Mouse (Mus musculus) liver, embryonic 15.5 days (tissue): ENCODE data around the gene Wipf2. TPM values are rescaled to one million over a fixed set of nuclear protein-coding genes. Genes with fewer than 3 reads are reported as not detected.
"Not testable (repeated sequence)": the region's sequence is repeated elsewhere in the genome, so short reads cannot be mapped to it uniquely, and the experiment has no call there.

ENCODE experiments used
- ATAC-seq: fragments of 200-750 bp; cut with Nextera tagmentation; 2 replicates; pipeline ENCODE4 v1.8.0; 2017; ENCODE audit warnings: moderate number of reproducible peaks, mild to moderate bottlenecking, moderate library complexity; ENCODE audit not compliant: insufficient read depth
- H3K27ac ChIP-seq: fragments of 300-500 bp; sonication (generic); replicated peaks from 2 replicates; pipeline ENCODE4 v1.5.1; 2015; ENCODE audit warnings: mild to moderate bottlenecking, inconsistent platforms
- H3K27me3 ChIP-seq: fragments of 300-500 bp; sonication (generic); 2 replicates; pipeline ENCODE4 v1.6.1; 2015; ENCODE audit warnings: mild to moderate bottlenecking, inconsistent platforms
- H3K36me3 ChIP-seq: fragments of 300-500 bp; sonication (generic); replicated peaks from 2 replicates; pipeline ENCODE4 v1.6.1; 2015; ENCODE audit warnings: moderate library complexity, mild to moderate bottlenecking, inconsistent platforms
- H3K4me1 ChIP-seq: fragments of 300-500 bp; sonication (generic); replicated peaks from 2 replicates; pipeline ENCODE4 v1.6.1; 2015; ENCODE audit warnings: inconsistent platforms
- H3K4me2 ChIP-seq: fragments of 300-500 bp; sonication (generic); 2 replicates; pipeline ENCODE4 v1.6.1; 2015; ENCODE audit warnings: moderate library complexity, mild to moderate bottlenecking, inconsistent platforms
- H3K4me3 ChIP-seq: fragments of 300-500 bp; sonication (generic); replicated peaks from 2 replicates; pipeline ENCODE4 v1.5.1; 2015; ENCODE audit warnings: mild to moderate bottlenecking, inconsistent platforms
- H3K9ac ChIP-seq: fragments of 300-500 bp; sonication (generic); 2 replicates; pipeline ENCODE4 v1.6.1; 2015; ENCODE audit warnings: moderate library complexity, mild to moderate bottlenecking, inconsistent platforms
- H3K9me3 ChIP-seq: fragments of 300-500 bp; sonication (generic); replicated peaks from 2 replicates; pipeline ENCODE4 v1.6.1; 2016; ENCODE audit warnings: inconsistent platforms
- WGBS: fragments of 180-500 bp; shearing (Covaris S2); methylation state at CpG from one replicate; pipeline ENCODE4 v1.1.7; 2015; ENCODE audit warnings: mixed read lengths; ENCODE audit not compliant: insufficient replicate concordance; 5-methylcytosine and 5-hydroxymethylcytosine counted together
- polyA plus RNA-seq: library from polyadenylated mRNA; unstranded; fragments of >200 nt; fragmentation: Nextera tagmentation; extraction: Ambion mirVana; gene quantifications from 2 replicates; pipeline ENCODE4 v1.2.1, GENCODE M21; 2015

Gene Wipf2
- 1.2 and 1.3 TPM in 2 replicates for polyA plus RNA-seq

DNA sequence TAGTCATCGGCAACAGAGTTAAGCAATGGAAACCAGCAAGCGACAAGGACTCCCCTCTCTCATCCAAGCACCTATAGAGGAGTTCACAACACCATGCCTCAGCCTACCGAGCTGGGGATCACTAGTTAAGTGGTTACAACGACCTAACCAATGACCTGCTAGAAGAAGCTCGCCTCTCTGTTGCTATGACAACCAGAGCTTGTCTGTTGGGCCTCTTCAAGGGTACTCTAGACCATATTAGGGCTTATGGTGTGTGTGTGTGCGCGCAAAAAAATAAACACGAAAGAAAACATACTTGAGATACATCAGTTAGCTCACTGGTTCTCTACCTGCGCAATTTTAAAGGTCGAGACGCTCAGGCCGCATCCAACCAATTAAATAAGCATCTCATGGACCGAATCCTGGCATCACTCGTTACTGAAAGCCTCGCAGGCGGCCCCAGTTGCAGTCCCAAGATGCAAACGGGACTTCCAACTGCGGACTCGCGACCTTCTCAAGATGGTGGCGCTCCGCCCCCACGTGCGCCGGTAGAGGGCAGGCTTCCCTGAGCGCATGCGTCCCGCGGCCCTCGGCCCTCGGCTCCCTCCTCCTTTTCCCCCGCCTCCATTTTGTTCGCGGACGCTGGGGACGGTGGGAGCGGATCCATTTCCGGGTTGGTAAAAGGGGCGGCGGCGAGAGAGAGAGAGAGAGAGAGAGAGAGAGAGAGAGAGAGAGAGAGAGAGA, at the start of gene Wipf2:
Wipf2 (plus strand) TSS at position 611 of the 723 bp plus-strand sequence.
- Histone ChIP-seq H3K36me3 (peaks cover 19% of the 10 kb centered on the region), H3K9me3 (no peaks in the 10 kb centered on the region), H3K27me3 (0 out of 2 replicates have a peak, but pooled peaks cover 4% of the 10 kb centered on the region), H3K27ac (peak within 1 kb of the TSS; percentile 78), H3K4me1 (peaks cover 30% of the 10 kb centered on the region), H3K4me3 (peak within 1 kb of the TSS; percentile 87), H3K4me2 (peak within 1 kb of the TSS; percentile 78), H3K9ac (peak within 1 kb of the TSS; percentile 87)
- 7% methylated on average over 38 of the region's 41 CpGs for WGBS
- peak; percentile 87 for ATAC-seq

DNA sequence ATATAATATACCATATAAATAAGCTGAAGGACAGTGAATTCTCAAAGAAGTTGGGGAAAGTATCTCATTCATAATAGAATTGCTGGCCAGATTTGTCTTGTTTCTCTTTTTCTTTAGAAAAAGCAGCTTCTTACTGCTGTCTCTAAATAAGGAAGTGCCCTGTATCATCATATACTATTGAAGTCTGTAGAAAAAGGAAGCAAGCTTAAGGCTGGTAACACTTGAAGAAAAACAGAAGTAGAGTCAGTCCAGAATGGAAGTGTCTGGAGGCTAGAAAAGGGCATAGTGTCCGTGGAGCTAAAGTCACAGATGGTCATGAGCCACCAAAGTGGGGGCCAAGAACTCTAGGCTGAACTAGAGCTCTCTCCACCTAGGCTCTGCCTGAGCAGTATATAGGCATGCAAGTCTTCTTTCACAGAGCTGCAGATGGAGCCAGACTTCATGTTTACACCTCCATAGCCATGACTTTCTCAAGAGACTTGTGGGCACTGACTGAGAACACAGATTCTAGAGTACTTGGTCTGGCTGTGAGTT, 46.7 kb upstream of the Wipf2 start:
- H3K9me3 ChIP-seq = no peaks in the 10 kb centered on the region
- H3K36me3 ChIP-seq = peaks cover 93% of the 10 kb centered on the region
- no peak overlapping the region for H3K4me3 ChIP-seq
- H3K27ac ChIP-seq = no peak overlapping the region
- H3K27me3 ChIP-seq = no peaks in the 10 kb centered on the region
- no peak overlapping the region for H3K4me2 ChIP-seq
- no peak for ATAC-seq
- peaks cover 11% of the 10 kb centered on the region for H3K4me1 ChIP-seq
- H3K9ac ChIP-seq = no peak overlapping the region
- 18% methylated on average over 1 of the region's 1 CpGs for WGBS

DNA sequence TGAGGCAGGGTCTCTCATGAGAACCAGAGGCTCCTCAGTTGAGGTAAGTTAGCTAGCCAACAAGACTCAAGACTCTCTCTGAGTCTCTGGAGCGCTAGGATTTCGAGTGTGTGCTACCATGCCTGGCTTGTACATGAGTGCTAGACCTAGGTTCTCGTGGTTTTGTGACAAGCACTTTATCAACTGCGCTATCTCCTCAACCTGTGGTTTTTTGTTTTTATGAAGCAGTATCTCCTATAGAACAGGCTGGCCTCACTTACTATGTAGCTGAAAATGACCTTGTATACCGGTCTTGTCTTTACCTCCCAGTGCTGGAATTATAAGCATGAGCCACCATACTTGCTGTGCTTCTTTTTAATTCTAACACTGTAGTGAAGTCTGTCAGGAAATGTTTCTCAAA, 42.5 kb upstream of the Wipf2 start:
- no peak overlapping the region for H3K4me3 ChIP-seq
- peaks cover 17% of the 10 kb centered on the region for H3K4me1 ChIP-seq
- H3K9ac ChIP-seq = no peak overlapping the region
- H3K27me3 ChIP-seq = no peaks in the 10 kb centered on the region
- no peak for ATAC-seq
- 29% methylated on average over 5 of the region's 5 CpGs for WGBS
- H3K4me2 ChIP-seq = no peak overlapping the region
- no peaks in the 10 kb centered on the region for H3K9me3 ChIP-seq
- H3K27ac ChIP-seq = no peak overlapping the region
- peaks cover 97% of the 10 kb centered on the region for H3K36me3 ChIP-seq

DNA sequence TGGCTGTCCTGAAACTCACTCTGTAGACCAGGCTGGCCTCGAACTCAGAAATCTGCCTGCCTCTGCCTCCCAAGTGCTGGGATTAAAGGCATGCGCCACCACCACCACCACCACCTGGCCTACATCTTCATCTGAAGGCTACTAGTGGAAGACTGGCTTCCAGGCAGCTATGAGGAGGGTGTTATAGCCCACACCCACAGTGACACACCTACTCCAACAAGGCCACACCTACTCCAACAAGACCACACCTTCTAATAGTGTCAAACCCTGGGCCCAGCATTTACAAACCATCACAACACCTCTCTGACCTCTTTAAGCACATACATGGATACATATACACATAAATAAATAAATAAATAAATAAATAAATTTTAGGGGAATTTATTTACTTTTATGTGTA, 37.4 kb upstream of the Wipf2 start:
- H3K4me3 ChIP-seq, H3K4me2 ChIP-seq, H3K27me3 ChIP-seq, H3K9ac ChIP-seq, H3K9me3 ChIP-seq, H3K27ac ChIP-seq: not testable (repeated sequence)
- 75% methylated on average over 2 of the region's 2 CpGs for WGBS
- peaks cover 97% of the 10 kb centered on the region for H3K36me3 ChIP-seq
- peak; percentile 66 for ATAC-seq
- peaks cover 25% of the 10 kb centered on the region for H3K4me1 ChIP-seq

DNA sequence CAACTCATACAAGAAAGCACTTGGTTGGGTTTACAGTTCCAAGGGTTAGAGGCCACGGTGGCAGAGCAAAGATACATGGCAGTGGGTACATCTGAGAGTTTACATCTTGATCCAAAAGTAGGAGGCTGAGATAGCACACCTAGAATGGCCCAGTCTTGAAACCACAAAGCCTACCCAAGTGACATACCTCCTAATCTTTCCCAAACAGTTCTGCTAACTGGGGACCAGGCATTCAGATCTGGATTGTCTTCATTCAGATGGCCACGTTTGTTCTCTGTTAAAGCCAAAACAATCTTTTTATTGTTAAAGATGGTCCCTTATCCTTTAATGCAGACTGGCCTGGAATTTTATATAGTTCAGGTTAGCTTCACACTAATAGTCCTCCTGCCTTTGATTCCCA, 35.6 kb upstream of the Wipf2 start:
- Histone ChIP-seq H3K9ac (no peak overlapping the region), H3K27ac (peak overlapping the region; percentile 41), H3K9me3 (no peaks in the 10 kb centered on the region), H3K27me3 (no peaks in the 10 kb centered on the region), H3K4me3 (no peak overlapping the region), H3K4me2 (no peak overlapping the region), H3K4me1 (peaks cover 25% of the 10 kb centered on the region), H3K36me3 (peaks cover 97% of the 10 kb centered on the region)
- 18% methylated on average over 2 of the region's 2 CpGs for WGBS
- ATAC-seq = peak; percentile 51

DNA sequence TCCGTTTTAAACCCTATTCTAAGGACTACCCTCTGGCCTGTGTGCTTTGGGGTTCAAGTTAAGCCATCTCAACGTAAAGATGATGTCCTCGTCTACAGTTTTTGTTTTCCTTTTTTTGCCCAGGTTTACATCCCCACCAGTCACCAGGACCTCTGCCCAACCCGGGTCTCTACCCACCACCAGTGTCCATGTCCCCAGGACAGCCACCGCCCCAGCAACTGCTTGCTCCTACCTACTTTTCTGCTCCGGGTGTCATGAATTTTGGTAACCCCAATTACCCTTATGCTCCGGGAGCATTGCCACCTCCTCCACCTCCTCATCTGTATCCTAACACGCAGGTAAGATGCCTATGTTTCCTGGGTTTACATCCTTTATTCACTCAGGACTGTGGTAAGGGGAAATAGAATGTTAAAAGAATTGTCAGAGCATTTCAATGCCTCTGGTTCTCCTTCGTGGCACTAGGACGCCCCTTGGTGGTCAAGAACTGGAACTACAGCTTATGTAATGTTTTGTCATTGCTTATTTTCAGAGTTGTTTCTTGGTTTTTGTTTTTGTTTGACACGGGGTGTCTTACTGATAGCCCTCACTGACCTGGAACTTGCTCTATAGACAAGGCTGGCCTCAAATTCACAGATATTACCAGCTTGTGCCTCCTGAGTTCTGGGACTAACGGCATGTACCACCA, 34.2 kb upstream of the Wipf2 start:
- 0 out of 2 replicates have a peak overlapping the region, but pooled peaks have one; percentile 0 for H3K27ac ChIP-seq
- H3K27me3 ChIP-seq = no peaks in the 10 kb centered on the region
- H3K4me3 ChIP-seq = no peak overlapping the region
- peaks cover 97% of the 10 kb centered on the region for H3K36me3 ChIP-seq
- no peak overlapping the region for H3K9ac ChIP-seq
- ATAC-seq = no peak
- no peaks in the 10 kb centered on the region for H3K9me3 ChIP-seq
- 61% methylated on average over 12 of the region's 12 CpGs for WGBS
- no peak overlapping the region for H3K4me2 ChIP-seq
- H3K4me1 ChIP-seq = peaks cover 25% of the 10 kb centered on the region

DNA sequence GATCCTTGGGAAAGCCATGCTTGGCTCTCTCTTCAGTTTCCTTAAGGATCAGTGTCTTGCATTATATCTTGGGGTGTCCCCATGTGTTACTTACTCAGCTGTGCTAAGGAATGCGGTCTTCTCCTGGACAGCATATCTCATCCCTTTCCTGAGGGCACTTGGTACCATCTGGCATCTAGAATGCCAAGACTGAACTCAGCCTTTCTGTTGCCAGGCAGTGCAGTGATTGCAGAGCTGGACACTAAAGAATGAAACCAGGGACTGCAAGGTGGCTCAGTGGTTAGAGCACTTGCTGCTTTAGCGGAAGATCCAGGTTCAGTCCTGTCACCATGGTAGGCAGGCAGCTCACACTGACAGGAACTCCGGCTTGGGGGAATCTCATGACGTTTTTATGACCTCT, 33.6 kb upstream of the Wipf2 start:
- H3K36me3 ChIP-seq = peaks cover 94% of the 10 kb centered on the region
- WGBS = 79% methylated on average over 4 of the region's 4 CpGs

DNA sequence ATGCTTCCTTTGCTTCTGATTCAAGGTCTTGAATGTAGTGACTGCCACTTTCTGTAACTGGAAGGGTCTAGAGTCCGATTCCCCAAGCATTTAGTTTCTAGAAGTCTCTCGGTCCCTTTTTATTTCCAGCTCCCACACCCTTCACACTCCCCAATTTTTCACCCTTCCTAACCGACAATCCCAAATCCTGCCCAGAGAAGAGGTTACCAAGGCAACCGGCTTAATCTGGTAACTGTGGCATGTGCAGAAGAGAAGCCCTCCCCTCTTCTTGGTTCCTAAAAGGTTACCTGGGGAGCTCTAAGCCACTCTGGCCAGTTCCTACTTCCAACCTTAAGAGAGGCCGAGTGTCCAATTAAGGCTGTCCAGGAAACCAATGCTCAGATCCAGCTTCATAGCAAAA, 28.1 kb upstream of the Wipf2 start:
- no peak for ATAC-seq

More for the DNA sequence above, 33.6 kb upstream of the Wipf2 start:
- H3K27me3 ChIP-seq = no peaks in the 10 kb centered on the region
- no peak overlapping the region for H3K27ac ChIP-seq
- H3K9ac ChIP-seq = no peak overlapping the region
- ATAC-seq = no peak
- no peak overlapping the region for H3K4me3 ChIP-seq
- H3K9me3 ChIP-seq = no peaks in the 10 kb centered on the region
- H3K4me1 ChIP-seq = peaks cover 23% of the 10 kb centered on the region
- H3K4me2 ChIP-seq = no peak overlapping the region

DNA sequence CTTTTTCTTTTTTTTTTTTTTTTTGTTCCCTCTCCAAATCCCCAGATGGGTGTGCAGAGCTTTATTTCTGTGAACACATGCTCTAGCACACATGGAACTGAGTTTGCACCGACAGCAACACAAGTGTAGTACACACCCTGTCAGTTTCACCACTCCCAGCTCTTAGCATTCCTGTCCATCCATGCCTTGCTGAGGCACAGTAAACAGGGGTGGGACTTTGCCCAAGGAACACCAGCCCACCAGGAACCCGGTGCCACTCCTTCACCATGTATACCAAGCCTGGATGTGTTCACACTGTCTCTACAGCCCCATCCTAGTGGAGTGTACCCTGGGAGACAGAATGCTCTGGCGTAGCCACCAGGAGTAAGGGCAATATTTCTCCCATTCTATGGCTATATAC, 27.7 kb upstream of the Wipf2 start:
- no peaks in the 10 kb centered on the region for H3K9me3 ChIP-seq
- H3K27me3 ChIP-seq = peaks cover 50% of the 10 kb centered on the region
- no peak overlapping the region for H3K9ac ChIP-seq
- H3K4me3 ChIP-seq = no peak overlapping the region
- no peak overlapping the region for H3K27ac ChIP-seq
- ATAC-seq = no peak
- H3K4me1 ChIP-seq = peaks cover 20% of the 10 kb centered on the region
- WGBS = 55% methylated on average over 3 of the region's 3 CpGs
- no peak overlapping the region for H3K4me2 ChIP-seq
- H3K36me3 ChIP-seq = peaks cover 38% of the 10 kb centered on the region

More for the DNA sequence above, 28.1 kb upstream of the Wipf2 start:
- WGBS = 62% methylated on average over 5 of the region's 5 CpGs
- no peak overlapping the region for H3K4me2 ChIP-seq
- no peak overlapping the region for H3K9ac ChIP-seq
- peaks cover 42% of the 10 kb centered on the region for H3K36me3 ChIP-seq
- no peak overlapping the region for H3K27ac ChIP-seq
- peaks cover 20% of the 10 kb centered on the region for H3K4me1 ChIP-seq
- no peaks in the 10 kb centered on the region for H3K9me3 ChIP-seq
- no peak overlapping the region for H3K4me3 ChIP-seq
- peaks cover 46% of the 10 kb centered on the region for H3K27me3 ChIP-seq

DNA sequence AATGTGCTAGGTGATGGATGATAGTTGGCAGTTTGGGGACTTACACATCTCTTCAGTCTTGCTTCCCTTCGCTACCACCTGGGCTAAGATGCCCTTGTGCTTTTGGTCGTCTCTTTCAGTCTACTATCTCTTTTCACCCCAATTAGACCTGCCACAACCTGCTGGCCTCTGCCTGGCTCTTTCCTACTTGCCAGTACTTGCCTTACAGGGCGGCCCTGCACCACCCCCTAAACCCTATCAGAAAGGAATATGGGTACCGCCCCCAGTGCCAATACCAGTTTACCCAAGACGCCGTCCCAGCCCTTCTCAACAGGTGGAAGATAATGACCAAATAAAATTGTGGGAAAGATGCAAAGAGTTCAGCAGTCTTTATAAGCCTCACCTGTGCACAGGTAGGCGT, 27.3 kb upstream of the Wipf2 start:
- 26% methylated on average over 7 of the region's 7 CpGs for WGBS
- Histone ChIP-seq H3K9me3 (no peaks in the 10 kb centered on the region), H3K4me1 (peaks cover 20% of the 10 kb centered on the region), H3K4me2 (peak overlapping the region; percentile 98), H3K4me3 (peak overlapping the region; percentile 62), H3K27ac (no peak overlapping the region), H3K9ac (peak overlapping the region; percentile 57; the same call in 1 of the 2 replicates), H3K36me3 (peaks cover 34% of the 10 kb centered on the region), H3K27me3 (peaks cover 53% of the 10 kb centered on the region)
- peak; percentile 34; the same call in 1 of the 2 replicates for ATAC-seq

DNA sequence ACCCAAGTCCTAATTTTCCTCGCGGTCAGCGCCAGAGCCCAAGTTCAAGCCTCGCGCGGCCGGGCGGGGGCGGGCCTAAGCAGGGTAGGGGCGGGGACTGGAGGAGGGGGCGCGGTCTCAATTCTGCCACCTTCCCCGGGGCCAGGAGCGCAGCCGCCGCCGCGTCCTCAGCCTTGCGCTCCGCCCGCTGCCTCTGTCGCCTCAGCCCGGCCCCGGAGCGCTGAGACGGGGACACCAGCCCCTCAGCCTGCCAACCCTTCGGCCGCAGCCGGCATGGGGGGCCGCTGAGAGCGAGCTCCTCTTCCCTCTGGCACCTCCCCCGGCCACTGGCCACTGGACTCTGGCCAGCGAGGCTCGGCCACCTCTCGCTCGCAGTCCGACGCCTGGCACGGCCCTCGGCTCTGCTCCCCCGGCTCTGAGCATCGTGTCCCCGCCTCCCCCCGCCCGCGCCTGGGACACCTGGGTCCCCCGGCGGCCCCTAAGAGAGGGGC, 26.7 kb upstream of the Wipf2 start, which contains the start of gene Rapgefl1:
Rapgefl1 (plus strand) TSS at position 135 of the 491 bp plus-strand sequence.
- H3K4me2 ChIP-seq = peak within 1 kb of the TSS; percentile 98
- H3K36me3 ChIP-seq = peaks cover 28% of the 10 kb centered on the region
- H3K4me3 ChIP-seq = peak within 1 kb of the TSS; percentile 62
- WGBS = 2% methylated on average over 47 of the region's 48 CpGs
- ATAC-seq = peak; percentile 88
- H3K9me3 ChIP-seq = no peaks in the 10 kb centered on the region
- H3K9ac ChIP-seq = peak within 1 kb of the TSS; percentile 57
- peaks cover 53% of the 10 kb centered on the region for H3K27me3 ChIP-seq
- peaks cover 20% of the 10 kb centered on the region for H3K4me1 ChIP-seq
- H3K27ac ChIP-seq = no peak within 1 kb of the TSS
